Mouse (Mus musculus) E14TG2a.4 (cell line): ENCODE results near the gene Zfyve9.
A peak's percentile ranks its signal among the peaks of the same experiment; 100 is the strongest.
"Not testable (repeated sequence)": the region's sequence is repeated elsewhere in the genome, so short reads cannot be mapped to it uniquely, and the experiment has no call there.

Source experiments
- H3K27me3 ChIP-seq: 2 replicates; pipeline ENCODE4 v1.6.1; 2014; ENCODE audit warnings: low read length, control low read depth; ENCODE audit not compliant: insufficient read depth
- H3K36me3 ChIP-seq: 2 replicates; pipeline ENCODE4 v1.6.1; 2014; ENCODE audit warnings: low read length, control low read depth; ENCODE audit not compliant: insufficient read depth
- H3K4me1 ChIP-seq: replicated peaks from 2 replicates; pipeline ENCODE4 v1.6.1; 2014; ENCODE audit warnings: low read depth, low read length, control low read depth
- H3K4me3 ChIP-seq: replicated peaks from 2 replicates; pipeline ENCODE4 v1.5.1; 2014; ENCODE audit warnings: mild to moderate bottlenecking, low read length
- H3K9me3 ChIP-seq: 2 replicates; pipeline ENCODE4 v1.6.1; 2014; ENCODE audit warnings: low read length, control low read depth
- CTCF ChIP-seq: conservative IDR thresholded peaks from 2 replicates; pipeline ENCODE4 v1.5.1; 2014; ENCODE audit warnings: low read length
- NANOG ChIP-seq: IDR thresholded peaks from 2 replicates; pipeline ENCODE4 v1.6.1; 2014; ENCODE audit warnings: borderline replicate concordance, low read length, mixed read lengths
- POU5F1 ChIP-seq: IDR thresholded peaks from 2 replicates; pipeline ENCODE4 v1.6.1; 2014; ENCODE audit warnings: low read length, borderline replicate concordance

Gene Zfyve9

DNA sequence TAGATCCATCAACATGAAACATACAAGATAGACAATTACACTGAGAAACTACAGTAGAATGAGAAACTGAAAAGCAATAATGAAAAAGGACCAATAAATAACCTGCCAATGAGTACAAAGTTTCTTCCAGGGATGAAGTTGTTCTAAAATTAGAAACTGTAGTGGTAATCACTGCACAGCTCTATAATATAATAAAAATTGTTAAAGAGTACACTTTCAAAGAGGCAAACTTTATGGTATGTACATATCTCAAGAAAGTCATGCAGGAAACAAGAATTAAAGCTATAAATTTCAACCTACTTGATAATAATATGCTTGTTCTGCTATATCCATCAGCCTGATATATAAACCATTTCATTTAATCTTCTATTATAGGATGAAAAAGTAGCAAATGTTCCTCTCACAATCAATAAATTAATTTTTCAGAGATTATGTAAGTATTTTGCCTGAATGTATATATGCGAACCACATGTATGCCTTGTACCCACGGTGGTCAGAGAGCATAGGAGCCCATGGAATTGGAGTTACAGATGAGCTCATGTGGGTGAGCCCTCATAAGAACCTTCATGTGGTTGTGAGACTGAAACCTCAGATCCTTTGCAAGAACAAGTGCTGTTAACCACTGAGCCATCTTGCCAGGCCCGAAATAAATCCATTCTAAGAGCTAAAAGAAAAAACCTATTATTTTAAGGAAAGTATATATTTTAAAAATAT lies 34.3 kb downstream of the Zfyve9 start:
- no peaks in the 10 kb centered on the region for H3K9me3 ChIP-seq
- no peaks in the 10 kb centered on the region for H3K27me3 ChIP-seq
- no peaks in the 10 kb centered on the region for H3K4me1 ChIP-seq

DNA sequence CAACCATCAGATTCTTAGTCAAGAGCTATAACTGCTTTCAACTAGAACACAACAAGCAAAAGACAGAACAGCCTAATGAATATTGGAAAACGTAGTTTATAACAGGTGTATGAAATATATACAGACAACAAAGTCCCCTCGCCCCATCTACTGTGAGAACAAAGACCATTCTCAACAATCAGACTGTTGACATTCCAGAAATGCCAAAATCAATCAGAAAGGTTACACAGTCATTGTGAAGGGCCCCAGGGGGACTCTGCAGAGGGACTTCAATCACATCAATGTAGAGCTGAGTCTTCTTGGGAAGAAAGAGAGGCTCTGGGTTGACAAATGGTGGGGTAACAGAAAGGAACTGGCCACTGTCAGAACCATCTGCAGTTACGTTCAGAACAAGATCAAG lies 49.0 kb downstream of the Zfyve9 start:
- peak; percentile 62; the same call in 1 of the 2 replicates for TF ChIP-seq NANOG
- TF ChIP-seq CTCF: no peak
- no peaks in the 10 kb centered on the region for H3K27me3 ChIP-seq

More for the DNA sequence above, 34.3 kb downstream of the Zfyve9 start:
- H3K36me3 ChIP-seq: no peaks in the 10 kb centered on the region
- TF ChIP-seq NANOG (no peak), CTCF (no peak), POU5F1 (no peak)
- no peak overlapping the region for H3K4me3 ChIP-seq

DNA sequence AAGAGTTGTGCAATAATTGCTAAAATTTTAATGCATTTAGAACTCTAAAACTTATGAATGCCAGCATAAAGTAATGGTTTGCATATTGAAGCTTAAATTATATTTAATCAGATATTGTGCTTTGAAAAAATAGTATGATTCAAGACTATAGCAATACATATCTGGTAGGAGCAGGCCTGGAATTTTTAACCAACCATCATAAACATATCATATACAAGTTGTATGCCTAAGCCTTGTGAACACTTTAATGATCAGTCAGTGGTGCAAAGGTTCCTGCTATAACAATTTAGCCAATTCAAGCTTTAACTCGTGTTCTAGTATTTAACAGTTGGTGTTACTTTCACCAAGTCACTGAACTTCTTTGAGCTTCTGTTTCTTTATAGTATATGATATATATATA lies 50.1 kb downstream of the Zfyve9 start:
- Histone ChIP-seq H3K27me3 (no peaks in the 10 kb centered on the region), H3K4me3 (no peak overlapping the region), H3K36me3 (no peaks in the 10 kb centered on the region), H3K4me1 (0 out of 2 replicates have a peak, but pooled peaks cover 4% of the 10 kb centered on the region), H3K9me3 (no peaks in the 10 kb centered on the region)
- TF ChIP-seq POU5F1 (no peak), NANOG (no peak), CTCF (no peak)

More for the DNA sequence above, 49.0 kb downstream of the Zfyve9 start:
- H3K4me1 ChIP-seq: 0 out of 2 replicates have a peak, but pooled peaks cover 4% of the 10 kb centered on the region
- no peaks in the 10 kb centered on the region for H3K36me3 ChIP-seq
- H3K9me3 ChIP-seq: no peaks in the 10 kb centered on the region
- H3K4me3 ChIP-seq: no peak overlapping the region

DNA sequence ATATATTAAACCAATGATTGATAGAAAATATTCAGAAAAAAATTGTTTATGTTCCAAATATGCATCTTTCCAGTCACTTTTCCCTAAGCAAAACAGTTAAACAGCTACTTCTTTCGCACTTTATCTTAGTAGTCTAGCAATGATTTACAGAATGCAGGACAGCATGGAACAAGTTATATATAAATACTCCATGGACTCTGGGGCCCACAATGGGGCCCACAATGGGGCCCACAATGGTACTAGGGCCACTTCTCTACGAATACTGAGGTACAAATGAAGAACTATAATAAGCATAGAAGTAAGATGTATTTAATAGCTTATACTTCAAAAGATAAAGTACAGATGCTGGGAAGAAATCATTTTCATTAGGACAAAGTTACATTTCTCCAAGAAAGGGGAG lies 56.5 kb downstream of the Zfyve9 start:
- Histone ChIP-seq H3K4me3 (no peak overlapping the region), H3K4me1 (no peaks in the 10 kb centered on the region), H3K9me3 (no peaks in the 10 kb centered on the region), H3K36me3 (no peaks in the 10 kb centered on the region), H3K27me3 (no peaks in the 10 kb centered on the region)
- TF ChIP-seq NANOG: no peak
- no peak for TF ChIP-seq CTCF
- TF ChIP-seq POU5F1: no peak

GRCm38 (mm10) chr4:108721245-108721784 lies 59.3 kb downstream of the Zfyve9 start:
- TF ChIP-seq POU5F1 (no peak), CTCF (no peak), NANOG (no peak)
- Histone ChIP-seq H3K36me3 (no peaks in the 10 kb centered on the region), H3K27me3 (no peaks in the 10 kb centered on the region), H3K9me3 (no peaks in the 10 kb centered on the region), H3K4me3 (no peak overlapping the region), H3K4me1 (no peaks in the 10 kb centered on the region)

DNA sequence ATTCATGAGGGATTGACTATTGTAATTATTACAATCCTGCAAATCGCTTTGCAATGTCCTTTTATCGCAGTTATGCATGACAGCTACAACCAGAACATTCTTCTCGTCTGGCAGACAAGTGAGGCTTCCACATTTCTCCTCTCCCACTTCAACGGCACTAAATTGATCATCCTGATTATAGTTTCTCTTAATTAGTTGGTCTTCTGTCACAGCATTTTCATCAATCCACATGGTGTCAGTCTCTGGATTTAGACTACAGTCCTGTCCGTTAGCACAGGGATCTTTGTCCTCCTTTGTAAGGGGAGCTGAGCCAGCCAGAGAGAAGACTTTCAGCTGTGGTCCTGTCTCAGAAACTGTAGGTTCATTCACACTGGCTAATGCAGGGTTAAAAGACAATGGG lies 61.2 kb downstream of the Zfyve9 start, which contains the start of gene 3110021N24Rik:
Gene 3110021N24Rik, plus strand, starts transcription at position 301 of the 400 bp plus-strand sequence.
- Histone ChIP-seq H3K9me3 (no peaks in the 10 kb centered on the region), H3K4me1 (no peaks in the 10 kb centered on the region), H3K36me3 (no peaks in the 10 kb centered on the region), H3K4me3 (no peak within 1 kb of the TSS), H3K27me3 (no peaks in the 10 kb centered on the region)
- TF ChIP-seq NANOG (no peak), CTCF (no peak), POU5F1 (no peak)

DNA sequence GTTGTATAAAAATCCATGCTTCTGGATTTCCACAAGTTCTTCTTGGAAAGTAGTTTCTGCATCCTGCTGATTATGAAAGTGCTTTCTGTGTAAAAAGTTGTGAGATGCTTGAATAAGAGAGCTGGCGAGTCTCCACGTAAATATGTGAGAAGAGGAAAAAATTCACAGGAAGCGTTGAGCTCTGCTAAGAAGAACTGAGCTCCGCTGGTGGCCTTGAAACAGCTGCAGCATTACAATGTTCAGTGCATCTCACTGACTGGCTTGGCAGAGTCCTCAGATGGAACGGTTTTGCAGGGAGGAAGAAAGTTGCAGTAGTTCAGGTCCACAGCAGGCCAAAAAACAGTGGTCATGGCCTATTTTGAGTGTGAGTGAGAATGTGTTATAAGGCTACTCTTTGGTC lies 72.4 kb downstream of the Zfyve9 start:
- Histone ChIP-seq H3K27me3 (no peaks in the 10 kb centered on the region), H3K9me3 (no peaks in the 10 kb centered on the region), H3K36me3 (no peaks in the 10 kb centered on the region), H3K4me3 (no peak overlapping the region), H3K4me1 (no peaks in the 10 kb centered on the region)
- TF ChIP-seq POU5F1 (no peak), NANOG (no peak), CTCF (no peak)

DNA sequence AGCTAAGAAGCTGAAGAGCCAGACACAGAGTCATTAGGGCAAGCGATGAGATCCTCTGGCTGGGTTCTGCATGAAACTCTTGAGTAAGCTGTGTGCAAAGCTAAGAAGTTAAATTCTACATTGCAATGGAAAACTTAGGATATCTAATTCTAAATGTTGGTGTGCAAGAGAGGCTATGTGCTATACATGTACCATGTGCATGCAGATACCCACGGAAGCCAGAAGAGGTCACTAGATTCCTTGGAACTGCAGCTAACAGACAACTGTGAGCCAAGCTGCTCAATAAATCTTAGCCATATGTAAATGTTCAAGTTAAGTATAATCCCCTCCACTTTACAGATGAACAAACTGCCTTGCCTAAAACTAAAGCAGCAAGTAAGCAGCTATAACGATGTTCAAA lies 83.7 kb downstream of the Zfyve9 start:
- H3K36me3 ChIP-seq: no peaks in the 10 kb centered on the region
- no peaks in the 10 kb centered on the region for H3K27me3 ChIP-seq
- H3K4me1 ChIP-seq: no peaks in the 10 kb centered on the region
- peak; percentile 76 for TF ChIP-seq CTCF
- no peak for TF ChIP-seq NANOG
- TF ChIP-seq POU5F1: no peak
- no peak overlapping the region for H3K4me3 ChIP-seq
- H3K9me3 ChIP-seq: no peaks in the 10 kb centered on the region

DNA sequence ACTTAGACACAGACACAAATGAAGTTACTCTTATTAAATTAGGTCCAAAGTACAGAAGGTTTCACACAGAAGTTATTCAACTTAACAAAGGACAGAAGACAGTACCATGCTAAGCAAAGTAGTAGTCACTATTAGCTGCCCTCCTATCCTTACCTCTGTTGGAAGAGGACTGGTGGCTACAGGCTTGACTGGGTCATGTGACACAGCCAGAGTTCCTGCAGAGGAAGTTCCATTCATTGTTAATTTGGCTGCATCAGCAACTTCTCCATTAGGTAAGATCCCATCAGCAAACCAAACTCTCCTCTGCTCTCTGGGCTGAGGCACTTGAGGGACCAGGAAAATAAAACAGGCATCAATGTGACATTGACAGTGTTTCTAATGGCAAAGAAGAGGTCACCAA lies 89.1 kb downstream of the Zfyve9 start:
- Histone ChIP-seq H3K9me3 (no peaks in the 10 kb centered on the region), H3K4me1 (peaks cover 7% of the 10 kb centered on the region), H3K36me3 (peaks cover 4% of the 10 kb centered on the region), H3K27me3 (no peaks in the 10 kb centered on the region), H3K4me3 (no peak overlapping the region)
- TF ChIP-seq NANOG (no peak), POU5F1 (no peak), CTCF (no peak)

DNA sequence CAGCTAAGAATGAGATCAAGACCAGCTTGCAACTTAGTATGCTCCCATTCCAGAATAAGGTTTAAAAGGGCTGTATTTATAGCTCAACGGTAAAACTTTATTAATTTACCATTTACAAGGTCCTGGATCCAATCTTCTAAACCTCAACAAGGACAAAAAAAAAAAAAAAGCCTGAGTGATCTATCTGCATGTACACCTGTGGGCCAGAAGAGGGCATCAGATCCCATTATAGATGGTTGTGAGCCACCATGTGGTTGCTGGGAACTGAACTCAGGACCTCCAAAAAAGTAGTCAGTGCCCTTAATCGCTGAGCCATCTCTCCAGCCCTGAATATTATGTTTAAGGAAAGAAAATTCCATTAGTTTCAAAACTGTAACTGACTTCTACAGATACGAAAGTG lies 90.1 kb downstream of the Zfyve9 start:
- peaks cover 14% of the 10 kb centered on the region for H3K4me1 ChIP-seq
- H3K36me3 ChIP-seq: peaks cover 4% of the 10 kb centered on the region
- TF ChIP-seq POU5F1 (no peak), CTCF (peak; percentile 37), NANOG (no peak)
- no peaks in the 10 kb centered on the region for H3K9me3 ChIP-seq
- no peaks in the 10 kb centered on the region for H3K27me3 ChIP-seq
- H3K4me3 ChIP-seq: no peak overlapping the region

- H3K4me3 ChIP-seq, H3K27me3 ChIP-seq, H3K36me3 ChIP-seq, H3K9me3 ChIP-seq: not testable (repeated sequence)
- peaks cover 14% of the 10 kb centered on the region for H3K4me1 ChIP-seq
Measured at GRCm38 (mm10) chr4:108687098-108687497, 93.5 kb downstream of the Zfyve9 start.
